In the genomic region with DNA sequence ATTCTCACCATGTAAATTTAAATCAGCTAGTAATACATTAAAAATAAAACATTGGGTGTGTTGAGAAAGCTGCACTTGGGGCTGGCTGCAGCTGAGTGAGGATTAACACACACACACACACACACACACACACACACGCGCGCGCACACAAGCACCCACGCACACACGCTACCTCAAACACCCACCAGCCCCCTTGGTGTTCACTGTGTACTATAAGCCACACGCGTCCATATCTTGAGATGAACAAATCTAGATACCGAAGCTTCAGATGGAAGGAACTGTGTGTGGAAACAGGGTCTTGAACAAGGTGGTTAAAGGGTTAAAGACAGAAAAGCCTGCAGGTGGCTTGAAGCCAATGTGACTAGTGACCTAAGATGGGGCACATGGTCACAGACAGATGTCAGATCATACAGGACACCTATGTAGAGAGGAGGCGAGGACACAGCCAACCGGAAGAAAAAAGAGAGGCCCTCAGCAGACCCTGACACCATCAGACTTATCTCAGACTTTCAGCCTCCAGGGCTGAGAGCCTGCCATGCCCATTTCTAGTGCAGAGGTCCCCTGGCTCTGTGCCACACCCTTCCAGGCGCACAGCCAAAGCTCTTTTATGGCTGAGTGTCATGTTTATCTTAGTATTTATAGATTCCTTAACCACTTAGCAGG, we compare ENCODE assay signal across 8 mouse cellular contexts. TPM values are rescaled to one million over a fixed set of nuclear protein-coding genes. Genes with fewer than 3 reads are reported as not detected.
DNase-seq lines count a peak whose midpoint lies in the region; ATAC-seq lines count a peak whose summit lies in the region.

No protein-coding gene starts in this region.

- H3K36me3 ChIP-seq in hindbrain, embryonic 13.5 days, result no peaks in the 10 kb centered on the region
- H3K36me3 ChIP-seq in hindbrain, embryonic 11.5 days (ENCODE audit: control insufficient read depth, insufficient read depth, low read length), result no peaks in the 10 kb centered on the region

- no peak for DNase-seq in hindbrain, embryonic 11.5 days (ENCODE audit: low spot score)
- peak; percentile 89 for DNase-seq in adrenal gland, postnatal 25 days
- peak; percentile 90 to 96 for DNase-seq in kidney, adult 8-10 months
- peak; percentile 79 for DNase-seq in lung, postnatal 25 days (ENCODE audit: low spot score)
- DNase-seq in urinary bladder, adult 2 months (ENCODE audit: low spot score), result peak; percentile 60
- DNase-seq in frontal cortex, adult 2 months (ENCODE audit: extremely low spot score in 1 of 2, low spot score in 1 of 2), result no peak

- no peaks in the 10 kb centered on the region for H3K9me3 ChIP-seq in hindbrain, embryonic 13.5 days
- no peaks in the 10 kb centered on the region for H3K9me3 ChIP-seq in hindbrain, embryonic 11.5 days (ENCODE audit: control insufficient read depth, low read length)

- H3K27ac ChIP-seq in hindbrain, embryonic 13.5 days, result no peak overlapping the region
- H3K27ac ChIP-seq in hindbrain, embryonic 11.5 days (ENCODE audit: low read depth, low read length), result no peak overlapping the region

- 0 out of 2 replicates have a peak, but pooled peaks cover 13% of the 10 kb centered on the region for H3K27me3 ChIP-seq in hindbrain, embryonic 13.5 days
- no peaks in the 10 kb centered on the region for H3K27me3 ChIP-seq in hindbrain, embryonic 11.5 days (ENCODE audit: control insufficient read depth, insufficient read depth, low read length)

- H3K4me1 ChIP-seq in hindbrain, embryonic 13.5 days (replicated peaks), result peaks cover 36% of the 10 kb centered on the region
- no peaks in the 10 kb centered on the region for H3K4me1 ChIP-seq in hindbrain, embryonic 11.5 days (replicated peaks; ENCODE audit: control insufficient read depth, insufficient read depth, low read length)

- H3K4me2 ChIP-seq in hindbrain, embryonic 13.5 days, result no peak overlapping the region
- no peak overlapping the region for H3K4me2 ChIP-seq in hindbrain, embryonic 11.5 days (replicated peaks; ENCODE audit: low read depth, low read length)

- no peak overlapping the region for H3K4me3 ChIP-seq in hindbrain, embryonic 13.5 days
- H3K4me3 ChIP-seq in hindbrain, embryonic 11.5 days (ENCODE audit: low read depth, low read length), result no peak overlapping the region

- 84% methylated on average over 12 of the region's 12 CpGs for WGBS in hindbrain, embryonic 13.5 days
- 90% methylated on average over 12 of the region's 12 CpGs for WGBS in hindbrain, embryonic 11.5 days

- H3K9ac ChIP-seq in hindbrain, embryonic 13.5 days, result no peak overlapping the region
- H3K9ac ChIP-seq in hindbrain, embryonic 11.5 days (ENCODE audit: low read depth, low read length), result no peak overlapping the region

- ATAC-seq in hindbrain, embryonic 13.5 days (ENCODE audit: low FRiP score), result 0 out of 2 replicates have a peak, but pooled peaks have one; percentile 30
- ATAC-seq in hindbrain, embryonic 11.5 days (ENCODE audit: low FRiP score), result no peak
- ATAC-seq in granulocyte monocyte progenitor cell, adult 5-6 weeks (replicated peaks; ENCODE audit: poor library complexity, severe bottlenecking), result peak; percentile 34

RNA-seq across cellular contexts. Expression of a gene that starts 40.5 kb away (rescaled TPM):
- polyA plus RNA-seq in hindbrain, embryonic 13.5 days (2015; fragmentation: Nextera tagmentation; extraction: Ambion mirVana), result 1.2 and 2.1 TPM in 2 replicates
- polyA plus RNA-seq in hindbrain, embryonic 11.5 days (2014; fragmentation: Nextera tagmentation; extraction: Ambion mirVana), result 2.8 and 4.3 TPM in 2 replicates
- 8.5 and 12.4 TPM in 2 replicates for total RNA-seq in adrenal gland, postnatal 25 days (2021)
- 0.84 TPM in 1 of 2 replicates, not detected in the other for total RNA-seq in granulocyte monocyte progenitor cell, adult 5-6 weeks (2014; fragmentation: Nextera tagmentation)
- total RNA-seq in granulocyte monocyte progenitor cell, adult 5-6 weeks (2017), result not detected in 2 replicates
- polyA plus RNA-seq in urinary bladder, adult 2 months (2012; rRNA removed), result 7.4 and 8.1 TPM in 2 replicates
- polyA plus RNA-seq in frontal cortex, adult 2 months (2012; rRNA removed), result 12.9 and 14.4 TPM in 2 replicates

Comparison
In these comparisons a context has a peak if more than half of its experiments do, and no peak if none do; other contexts are left out.
1. DNase-seq: peak in adrenal gland, postnatal 25 days (single experiment), kidney, adult 8-10 months (2 of 2), lung, postnatal 25 days (single experiment) and urinary bladder, adult 2 months (single experiment); none in hindbrain, embryonic 11.5 days (single experiment) and frontal cortex, adult 2 months (0 of 2).